Mouse (Mus musculus) CD4-positive, CD25-positive, alpha-beta regulatory T cell, adult 2 months (primary cell): Measurements from ENCODE around the gene Prss12.

ENCODE experiments used
- DNase-seq: peaks from one replicate; pipeline ENCODE4 v3.0.0-alpha.2; 2012; ENCODE audit warnings: low read depth, low spot score

Gene Prss12

GRCm38 (mm10) chr3:123446708-123447537 is at the start of gene Prss12:
TSS of gene Prss12 (plus strand) at chr3:123446913.
- peak; percentile 33 for DNase-seq

GRCm38 (mm10) chr3:123397562-123398481 is 48.9 kb upstream of the Prss12 start:
- DNase-seq: no peak

GRCm38 (mm10) chr3:123404945-123405344 is 41.8 kb upstream of the Prss12 start:
- DNase-seq: no peak

GRCm38 (mm10) chr3:123411821-123412578 is 34.7 kb upstream of the Prss12 start:
- no peak for DNase-seq

GRCm38 (mm10) chr3:123413173-123413572 is 33.5 kb upstream of the Prss12 start:
- DNase-seq: no peak

GRCm38 (mm10) chr3:123425647-123426046 is 21.1 kb upstream of the Prss12 start:
- no peak for DNase-seq

- DNase-seq: no peak
These were observed 18.7 kb upstream of the Prss12 start for GRCm38 (mm10) chr3:123428005-123428404.

GRCm38 (mm10) chr3:123429597-123430458 is 16.9 kb upstream of the Prss12 start:
- DNase-seq: no peak

- DNase-seq: no peak
These were observed 14.6 kb upstream of the Prss12 start for GRCm38 (mm10) chr3:123431951-123432674.

- DNase-seq: no peak
These were observed 13.4 kb upstream of the Prss12 start for GRCm38 (mm10) chr3:123433362-123433761.

- no peak for DNase-seq
These were observed 9.1 kb upstream of the Prss12 start for GRCm38 (mm10) chr3:123437608-123438007.

GRCm38 (mm10) chr3:123440490-123440889 is 6.2 kb upstream of the Prss12 start:
- DNase-seq: no peak

- DNase-seq: peak; percentile 56
These were observed 2.2 kb upstream of the Prss12 start for GRCm38 (mm10) chr3:123444466-123444865.

GRCm38 (mm10) chr3:123447538-123448059 is 886 bp downstream of the Prss12 start:
- DNase-seq: peak; percentile 34

- peak; percentile 28 for DNase-seq
These were observed 1.4 kb downstream of the Prss12 start for GRCm38 (mm10) chr3:123448096-123448495.

- no peak for DNase-seq
These were observed 3.4 kb downstream of the Prss12 start for GRCm38 (mm10) chr3:123450107-123450506.

GRCm38 (mm10) chr3:123452904-123453303 is 6.2 kb downstream of the Prss12 start:
- DNase-seq: no peak

- DNase-seq: peak; percentile 2
These were observed 12.8 kb downstream of the Prss12 start for GRCm38 (mm10) chr3:123459492-123459891.

- DNase-seq: no peak
These were observed 13.7 kb downstream of the Prss12 start for GRCm38 (mm10) chr3:123460436-123460835.

- DNase-seq: peak; percentile 1
These were observed 15.6 kb downstream of the Prss12 start for GRCm38 (mm10) chr3:123462264-123462663.
